Mouse (Mus musculus) intestine, postnatal 0 days (tissue): Measurements from ENCODE around the gene Nhlrc1. TPM values are rescaled to one million over a fixed set of nuclear protein-coding genes. Genes with fewer than 3 reads are reported as not detected.
A peak's percentile ranks its signal among the peaks of the same experiment; 100 is the strongest.

ENCODE experiments used
- ATAC-seq: fragments of 200-750 bp; cut with Nextera tagmentation; 2 replicates; pipeline ENCODE4 v1.8.0; 2017; ENCODE audit warnings: mild to moderate bottlenecking, moderate TSS enrichment, moderate library complexity
- H3K27ac ChIP-seq: fragments of 300-500 bp; sonication (generic); 2 replicates; pipeline ENCODE4 v1.5.1; 2014; ENCODE audit warnings: mild to moderate bottlenecking, low read depth, low read length, moderate library complexity
- H3K27me3 ChIP-seq: fragments of 300-500 bp; sonication (generic); replicated peaks from 2 replicates; pipeline ENCODE4 v1.6.1; 2014; ENCODE audit warnings: low read length, mixed read lengths; ENCODE audit not compliant: control insufficient read depth, insufficient read depth
- H3K36me3 ChIP-seq: fragments of 300-500 bp; sonication (generic); 2 replicates; pipeline ENCODE4 v1.6.1; 2014; ENCODE audit warnings: mild to moderate bottlenecking, moderate library complexity; ENCODE audit not compliant: control insufficient read depth, insufficient read depth
- H3K4me1 ChIP-seq: fragments of 300-500 bp; sonication (generic); replicated peaks from 2 replicates; pipeline ENCODE4 v1.6.1; 2014; ENCODE audit warnings: antibody characterized with exemption, low read length, mixed read lengths; ENCODE audit not compliant: control insufficient read depth, insufficient read depth
- H3K4me2 ChIP-seq: fragments of 300-500 bp; sonication (generic); replicated peaks from 2 replicates; pipeline ENCODE4 v1.6.1; 2014; ENCODE audit warnings: low read depth, mild to moderate bottlenecking, moderate library complexity
- H3K4me3 ChIP-seq: fragments of 300-500 bp; sonication (generic); 2 replicates; pipeline ENCODE4 v1.5.1; 2014; ENCODE audit warnings: low read depth, low read length
- H3K9ac ChIP-seq: fragments of 300-500 bp; sonication (generic); 2 replicates; pipeline ENCODE4 v1.6.1; 2014; ENCODE audit warnings: mild to moderate bottlenecking, low read depth, low read length
- H3K9me3 ChIP-seq: fragments of 300-500 bp; sonication (generic); 2 replicates; pipeline ENCODE4 v1.6.1; 2016; ENCODE audit warnings: mixed run types; ENCODE audit not compliant: control insufficient read depth
- CTCF ChIP-seq: sonication (generic); IDR thresholded peaks from 2 replicates; pipeline ENCODE4 v1.5.1; 2016; ENCODE audit warnings: low read depth, mild to moderate bottlenecking, control low read depth, antibody characterized with exemption, moderate library complexity
- WGBS: fragments of 180-500 bp; shearing (Covaris S2); extraction: QIAGEN DNeasy Blood & Tissue Kit; methylation state at CpG from one replicate; pipeline ENCODE4 v1.1.7; 2014; 5-methylcytosine and 5-hydroxymethylcytosine counted together
- polyA plus RNA-seq: library from polyadenylated mRNA; unstranded; fragments of >200 nt; fragmentation: Nextera tagmentation; extraction: Ambion mirVana; gene quantifications from 2 replicates; pipeline ENCODE4 v1.2.1, GENCODE M21; 2015

The Nhlrc1 gene
- polyA plus RNA-seq, 1 experiment from 2014 or later = 2.1 TPM

GRCm38 (mm10) chr13:47017259-47017658, 2.6 kb upstream of the Nhlrc1 start:
- no peak overlapping the region for H3K9ac ChIP-seq
- ATAC-seq = no peak
- no peak overlapping the region for H3K27ac ChIP-seq
- no peaks in the 10 kb centered on the region for H3K36me3 ChIP-seq
- no peaks in the 10 kb centered on the region for H3K9me3 ChIP-seq
- H3K4me1 ChIP-seq = peaks cover 5% of the 10 kb centered on the region; the same call in 1 of the 2 replicates
- H3K27me3 ChIP-seq = no peaks in the 10 kb centered on the region
- peak; percentile 98 for TF ChIP-seq CTCF
- 48% methylated on average over 5 of the region's 5 CpGs for WGBS
- H3K4me2 ChIP-seq = no peak overlapping the region
- H3K4me3 ChIP-seq = no peak overlapping the region

- Histone ChIP-seq H3K4me1 (peaks cover 5% of the 10 kb centered on the region; the same call in 1 of the 2 replicates), H3K36me3 (no peaks in the 10 kb centered on the region), H3K27ac (no peak overlapping the region), H3K9ac (no peak overlapping the region), H3K27me3 (no peaks in the 10 kb centered on the region), H3K9me3 (no peaks in the 10 kb centered on the region), H3K4me2 (peak overlapping the region; percentile 92), H3K4me3 (peak overlapping the region; percentile 52)
- no peak for TF ChIP-seq CTCF
- ATAC-seq = no peak
- WGBS = 75% methylated on average over 5 of the region's 5 CpGs
Measured at GRCm38 (mm10) chr13:47015195-47015501, 498 bp upstream of the Nhlrc1 start.

- Histone ChIP-seq H3K9me3 (0 out of 2 replicates have a peak, but pooled peaks cover 4% of the 10 kb centered on the region), H3K27me3 (no peaks in the 10 kb centered on the region), H3K4me1 (peaks cover 5% of the 10 kb centered on the region; the same call in 1 of the 2 replicates), H3K9ac (no peak overlapping the region), H3K36me3 (no peaks in the 10 kb centered on the region), H3K4me3 (peak overlapping the region; percentile 52; the same call in 1 of the 2 replicates), H3K27ac (no peak overlapping the region), H3K4me2 (peak overlapping the region; percentile 92)
- TF ChIP-seq CTCF = no peak
- 62% methylated on average over 10 of the region's 10 CpGs for WGBS
- no peak for ATAC-seq
Measured at GRCm38 (mm10) chr13:47013740-47014139, 910 bp downstream of the Nhlrc1 start.

- Histone ChIP-seq H3K27me3 (no peaks in the 10 kb centered on the region), H3K4me1 (no peaks in the 10 kb centered on the region), H3K36me3 (no peaks in the 10 kb centered on the region), H3K4me2 (no peak overlapping the region), H3K4me3 (no peak overlapping the region), H3K9ac (no peak overlapping the region), H3K27ac (no peak overlapping the region), H3K9me3 (no peaks in the 10 kb centered on the region)
- no peak for ATAC-seq
- peak; percentile 32 for TF ChIP-seq CTCF
- WGBS = 71% methylated on average over 4 of the region's 4 CpGs
Measured at GRCm38 (mm10) chr13:47001590-47001989, 13.1 kb downstream of the Nhlrc1 start.

GRCm38 (mm10) chr13:46999498-46999897, 15.2 kb downstream of the Nhlrc1 start:
- Histone ChIP-seq H3K9me3 (no peaks in the 10 kb centered on the region), H3K4me1 (no peaks in the 10 kb centered on the region), H3K36me3 (no peaks in the 10 kb centered on the region), H3K9ac (no peak overlapping the region), H3K27me3 (no peaks in the 10 kb centered on the region), H3K4me2 (no peak overlapping the region), H3K27ac (no peak overlapping the region), H3K4me3 (no peak overlapping the region)
- 46% methylated on average over 5 of the region's 5 CpGs for WGBS
- TF ChIP-seq CTCF = no peak
- ATAC-seq = no peak

GRCm38 (mm10) chr13:46997355-46997754, 17.3 kb downstream of the Nhlrc1 start:
- no peaks in the 10 kb centered on the region for H3K27me3 ChIP-seq
- H3K9ac ChIP-seq = no peak overlapping the region
- H3K36me3 ChIP-seq = no peaks in the 10 kb centered on the region
- no peaks in the 10 kb centered on the region for H3K4me1 ChIP-seq
- WGBS = 85% methylated on average over 4 of the region's 4 CpGs
- H3K4me3 ChIP-seq = no peak overlapping the region
- no peaks in the 10 kb centered on the region for H3K9me3 ChIP-seq
- ATAC-seq = no peak
- H3K27ac ChIP-seq = no peak overlapping the region
- no peak for TF ChIP-seq CTCF
- H3K4me2 ChIP-seq = no peak overlapping the region

- no peak overlapping the region for H3K9ac ChIP-seq
- H3K4me2 ChIP-seq = no peak overlapping the region
- WGBS = 83% methylated on average over 2 of the region's 2 CpGs
- H3K27me3 ChIP-seq = no peaks in the 10 kb centered on the region
- no peaks in the 10 kb centered on the region for H3K4me1 ChIP-seq
- no peak for TF ChIP-seq CTCF
- ATAC-seq = no peak
- no peaks in the 10 kb centered on the region for H3K36me3 ChIP-seq
- no peaks in the 10 kb centered on the region for H3K9me3 ChIP-seq
- no peak overlapping the region for H3K27ac ChIP-seq
- H3K4me3 ChIP-seq = no peak overlapping the region
Measured at GRCm38 (mm10) chr13:46993274-46993551, 21.4 kb downstream of the Nhlrc1 start.
